Mouse (Mus musculus) testis, adult 2 months (tissue): ENCODE measurements around the gene Nos1ap.

Experiments used
- CTCF ChIP-seq: fragments of 200-500 bp; IDR thresholded peaks from 2 replicates; pipeline ENCODE4 v1.5.1; 2012; ENCODE audit warnings: low read depth, mild to moderate bottlenecking, inconsistent platforms, low read length, moderate library complexity; ENCODE audit not compliant: control insufficient read depth, insufficient read depth, insufficient replicate concordance
- POLR2A ChIP-seq: fragments of 200-500 bp; IDR thresholded peaks from 2 replicates; pipeline ENCODE4 v1.6.1; 2012; ENCODE audit warnings: low read depth, mild to moderate bottlenecking, inconsistent platforms, low read length, moderate library complexity; ENCODE audit not compliant: control insufficient read depth

GRCm38 (mm10) chr1:170566538-170566937, 23.1 kb downstream of the Nos1ap start:
- TF ChIP-seq CTCF = no peak
- TF ChIP-seq POLR2A = no peak
